Mouse (Mus musculus) embryonic facial prominence, embryonic 15.5 days (tissue): ENCODE results near the gene Myo10. TPM values are rescaled to one million over a fixed set of nuclear protein-coding genes. Genes with fewer than 3 reads are reported as not detected.

Experiments used
- ATAC-seq: fragments of 200-750 bp; cut with Nextera tagmentation; 2 replicates; pipeline ENCODE4 v1.8.0; 2017; ENCODE audit warnings: low read depth, moderate TSS enrichment; ENCODE audit not compliant: insufficient number of reproducible peaks, low FRiP score, low TSS enrichment
- H3K27ac ChIP-seq: fragments of 300-500 bp; sonication (generic); replicated peaks from 2 replicates; pipeline ENCODE4 v1.5.1; 2015; ENCODE audit warnings: mild to moderate bottlenecking, inconsistent platforms
- H3K27me3 ChIP-seq: fragments of 300-500 bp; sonication (generic); 2 replicates; pipeline ENCODE4 v1.6.1; 2015; ENCODE audit warnings: inconsistent platforms
- H3K36me3 ChIP-seq: fragments of 300-500 bp; sonication (generic); 2 replicates; pipeline ENCODE4 v1.6.1; 2015; ENCODE audit warnings: mild to moderate bottlenecking, inconsistent platforms
- H3K4me1 ChIP-seq: fragments of 300-500 bp; sonication (generic); 2 replicates; pipeline ENCODE4 v1.6.1; 2015; ENCODE audit warnings: inconsistent platforms
- H3K4me2 ChIP-seq: fragments of 300-500 bp; sonication (generic); replicated peaks from 2 replicates; pipeline ENCODE4 v1.6.1; 2015; ENCODE audit warnings: mild to moderate bottlenecking, inconsistent platforms
- H3K4me3 ChIP-seq: fragments of 300-500 bp; sonication (generic); replicated peaks from 2 replicates; pipeline ENCODE4 v1.5.1; 2015; ENCODE audit warnings: mild to moderate bottlenecking, inconsistent platforms
- H3K9ac ChIP-seq: fragments of 300-500 bp; sonication (generic); 2 replicates; pipeline ENCODE4 v1.6.1; 2015; ENCODE audit warnings: inconsistent platforms
- H3K9me3 ChIP-seq: fragments of 300-500 bp; sonication (generic); replicated peaks from 2 replicates; pipeline ENCODE4 v1.6.1; 2016; ENCODE audit warnings: inconsistent platforms
- WGBS: fragments of 180-500 bp; shearing (Covaris S2); methylation state at CpG from one replicate; pipeline ENCODE4 v1.1.7; 2015; 5-methylcytosine and 5-hydroxymethylcytosine counted together
- polyA plus RNA-seq: library from polyadenylated mRNA; unstranded; fragments of >200 nt; fragmentation: Nextera tagmentation; extraction: Ambion mirVana; gene quantifications from 2 replicates; pipeline ENCODE4 v1.2.1, GENCODE M21; 2015

Gene Myo10
- polyA plus RNA-seq, 1 experiment from 2014 or later: 34.0 TPM

DNA sequence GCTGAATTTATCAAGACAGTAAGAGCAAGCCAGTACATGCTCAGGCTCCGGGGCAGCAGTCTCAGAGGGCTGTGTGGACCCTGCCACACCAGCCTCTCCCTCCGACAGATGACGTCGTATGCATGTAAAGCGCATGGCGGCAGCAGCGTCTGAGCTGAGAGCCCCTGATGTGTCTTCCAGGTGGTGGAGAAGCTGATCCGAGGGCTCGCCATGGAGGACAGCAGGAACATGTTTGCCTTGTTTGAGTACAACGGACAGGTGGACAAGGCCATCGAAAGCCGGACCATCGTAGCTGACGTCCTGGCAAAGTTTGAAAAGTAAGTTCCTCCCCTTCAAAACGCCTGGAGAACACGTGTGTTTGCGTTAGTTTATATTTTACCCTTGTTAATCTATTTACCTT is 184.0 kb downstream of the Myo10 start:
- Histone ChIP-seq H3K9ac (no peak overlapping the region), H3K27me3 (no peaks in the 10 kb centered on the region), H3K4me1 (0 out of 2 replicates have a peak, but pooled peaks cover 3% of the 10 kb centered on the region), H3K36me3 (peaks cover 91% of the 10 kb centered on the region), H3K27ac (no peak overlapping the region), H3K4me3 (no peak overlapping the region), H3K9me3 (no peaks in the 10 kb centered on the region), H3K4me2 (no peak overlapping the region)
- 84% methylated on average over 17 of the region's 17 CpGs for WGBS
- no peak for ATAC-seq

DNA sequence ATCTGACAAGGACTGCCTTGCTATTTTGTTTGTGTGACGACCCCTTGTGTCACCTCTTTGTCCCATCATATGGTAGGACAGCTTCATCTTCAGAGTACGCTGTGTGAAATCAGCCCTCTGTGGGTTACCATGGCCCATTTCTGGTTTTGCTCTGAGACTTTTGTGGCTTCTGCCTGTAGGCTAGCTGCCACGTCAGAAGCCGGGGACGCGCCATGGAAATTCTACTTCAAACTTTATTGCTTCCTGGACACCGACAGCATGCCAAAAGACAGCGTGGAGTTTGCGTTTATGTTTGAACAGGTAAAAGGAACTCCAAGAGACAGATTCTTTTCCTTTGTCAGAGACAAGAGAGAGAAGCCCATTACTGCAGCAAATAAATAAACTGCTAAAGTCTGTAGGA is 184.6 kb downstream of the Myo10 start:
- Histone ChIP-seq H3K4me1 (0 out of 2 replicates have a peak, but pooled peaks cover 3% of the 10 kb centered on the region), H3K27me3 (no peaks in the 10 kb centered on the region), H3K4me3 (no peak overlapping the region), H3K4me2 (no peak overlapping the region), H3K27ac (no peak overlapping the region), H3K36me3 (peaks cover 92% of the 10 kb centered on the region), H3K9me3 (no peaks in the 10 kb centered on the region), H3K9ac (no peak overlapping the region)
- no peak for ATAC-seq
- 85% methylated on average over 9 of the region's 9 CpGs for WGBS

DNA sequence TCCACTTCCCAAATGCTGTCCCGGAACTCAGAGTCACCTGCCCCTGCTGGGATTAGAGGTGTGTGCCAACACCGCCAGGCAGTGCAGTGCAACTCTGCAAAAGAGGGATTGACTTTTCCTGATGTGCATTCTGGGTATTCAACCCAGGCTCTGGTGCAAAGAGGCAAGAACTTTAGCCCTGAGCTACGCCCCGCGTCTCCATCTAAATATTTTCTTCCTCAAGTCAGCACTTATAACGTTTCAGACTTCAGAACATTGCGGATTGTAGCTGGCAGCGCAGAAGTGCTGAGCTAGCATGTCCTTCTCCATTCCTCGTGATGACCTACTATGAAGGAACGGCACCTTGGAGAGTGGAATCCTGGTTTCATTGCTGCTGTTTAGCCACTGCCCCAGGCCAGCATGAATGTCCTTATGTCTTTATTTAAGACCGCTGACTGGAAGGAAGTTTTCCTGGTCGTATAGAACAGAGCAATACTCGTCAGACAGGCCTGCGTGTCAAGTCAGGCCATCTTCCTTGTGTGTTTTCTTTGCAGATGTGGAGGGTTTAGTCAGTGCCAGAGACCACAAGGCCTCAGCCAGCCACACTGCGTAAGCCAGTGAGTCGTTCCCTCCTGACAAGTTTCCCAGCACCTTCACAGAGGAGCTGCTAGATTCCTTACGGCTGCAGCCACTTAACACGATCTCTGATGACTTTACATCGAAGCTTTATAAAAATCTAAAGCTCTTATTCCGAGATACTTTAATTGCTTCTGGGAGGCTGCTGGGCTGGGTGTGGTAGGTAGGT is 186.5 kb downstream of the Myo10 start:
- no peak overlapping the region for H3K4me3 ChIP-seq
- H3K36me3 ChIP-seq: peaks cover 87% of the 10 kb centered on the region
- no peak overlapping the region for H3K27ac ChIP-seq
- H3K4me1 ChIP-seq: 0 out of 2 replicates have a peak, but pooled peaks cover 3% of the 10 kb centered on the region
- WGBS: 78% methylated on average over 20 of the region's 20 CpGs
- H3K27me3 ChIP-seq: no peaks in the 10 kb centered on the region
- no peaks in the 10 kb centered on the region for H3K9me3 ChIP-seq
- no peak overlapping the region for H3K9ac ChIP-seq
- ATAC-seq: no peak
- H3K4me2 ChIP-seq: no peak overlapping the region

DNA sequence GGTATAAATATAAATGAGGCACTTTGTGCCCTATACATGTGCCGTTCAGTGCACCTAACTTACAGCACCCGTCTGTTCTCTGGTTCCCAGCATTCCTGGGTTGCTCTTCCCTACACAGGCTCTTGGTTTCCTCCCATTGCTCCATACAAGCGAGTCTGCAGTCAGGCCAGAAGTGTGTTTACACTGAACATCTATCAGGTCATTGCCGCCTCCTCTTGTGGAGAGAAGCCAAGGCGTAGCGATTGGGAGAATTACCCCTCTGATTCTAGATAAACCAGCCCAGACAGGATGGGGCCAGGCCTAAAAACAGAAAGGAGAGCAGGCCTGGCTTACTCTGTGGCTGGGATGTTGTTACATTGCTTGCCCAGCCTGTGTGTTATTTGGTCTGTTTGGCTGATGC is 187.3 kb downstream of the Myo10 start:
- Histone ChIP-seq H3K9me3 (no peaks in the 10 kb centered on the region), H3K36me3 (peaks cover 86% of the 10 kb centered on the region), H3K27me3 (no peaks in the 10 kb centered on the region), H3K27ac (no peak overlapping the region), H3K4me3 (no peak overlapping the region), H3K4me1 (0 out of 2 replicates have a peak, but pooled peaks cover 3% of the 10 kb centered on the region), H3K9ac (no peak overlapping the region), H3K4me2 (no peak overlapping the region)
- ATAC-seq: no peak
- 78% methylated on average over 6 of the region's 6 CpGs for WGBS

DNA sequence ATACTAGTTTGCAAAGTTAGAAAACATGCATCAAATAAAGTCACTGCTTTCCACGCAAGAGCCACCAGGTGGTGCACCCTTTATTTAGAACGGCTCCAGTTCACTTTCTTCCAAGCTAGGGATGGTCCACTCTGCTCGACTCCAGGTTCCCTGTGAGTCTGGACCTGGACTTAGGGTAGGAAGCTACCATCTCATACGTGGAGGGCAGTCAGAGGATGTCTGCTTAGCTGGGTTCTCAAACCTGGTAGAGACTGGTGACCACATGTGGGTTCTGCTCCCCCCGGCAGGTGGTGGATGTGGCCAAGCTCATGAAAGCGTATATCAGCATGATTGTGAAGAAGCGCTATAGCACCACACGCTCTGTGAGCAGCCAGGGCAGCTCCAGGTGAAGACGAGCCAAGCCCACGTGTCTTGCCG is 189.5 kb downstream of the Myo10 start:
- no peaks in the 10 kb centered on the region for H3K27me3 ChIP-seq
- H3K9ac ChIP-seq: no peak overlapping the region
- H3K9me3 ChIP-seq: 0 out of 2 replicates have a peak, but pooled peaks cover 5% of the 10 kb centered on the region
- 0 out of 2 replicates have a peak, but pooled peaks cover 3% of the 10 kb centered on the region for H3K4me1 ChIP-seq
- H3K4me3 ChIP-seq: no peak overlapping the region
- 85% methylated on average over 11 of the region's 11 CpGs for WGBS
- no peak overlapping the region for H3K4me2 ChIP-seq
- no peak for ATAC-seq
- no peak overlapping the region for H3K27ac ChIP-seq
- H3K36me3 ChIP-seq: peaks cover 76% of the 10 kb centered on the region

DNA sequence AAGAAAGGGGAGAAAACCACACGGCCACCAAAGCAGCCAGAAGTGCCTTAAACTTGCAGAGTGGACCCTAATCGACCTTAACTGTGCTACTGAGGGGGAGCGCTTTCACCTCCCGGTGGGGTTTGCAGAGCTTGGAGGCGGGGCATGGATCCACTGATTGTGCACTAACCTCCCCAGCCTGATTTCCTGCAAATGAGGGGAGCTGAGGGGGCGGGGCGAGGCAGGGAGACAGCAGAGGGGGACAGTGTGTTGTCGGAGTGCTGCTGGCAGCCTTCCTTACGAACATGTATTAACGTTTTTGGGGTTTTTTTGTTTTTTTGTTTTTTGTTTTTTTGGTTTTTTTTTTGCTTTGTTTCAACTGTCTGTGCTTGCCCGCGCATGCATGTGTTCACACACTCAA is 190.2 kb downstream of the Myo10 start:
- H3K4me3 ChIP-seq: no peak overlapping the region
- no peak overlapping the region for H3K27ac ChIP-seq
- H3K9me3 ChIP-seq: 0 out of 2 replicates have a peak, but pooled peaks cover 5% of the 10 kb centered on the region
- H3K27me3 ChIP-seq: no peaks in the 10 kb centered on the region
- 0 out of 2 replicates have a peak, but pooled peaks cover 3% of the 10 kb centered on the region for H3K4me1 ChIP-seq
- no peak overlapping the region for H3K4me2 ChIP-seq
- H3K9ac ChIP-seq: no peak overlapping the region
- WGBS: 68% methylated on average over 12 of the region's 12 CpGs
- ATAC-seq: no peak
- H3K36me3 ChIP-seq: peaks cover 70% of the 10 kb centered on the region

DNA sequence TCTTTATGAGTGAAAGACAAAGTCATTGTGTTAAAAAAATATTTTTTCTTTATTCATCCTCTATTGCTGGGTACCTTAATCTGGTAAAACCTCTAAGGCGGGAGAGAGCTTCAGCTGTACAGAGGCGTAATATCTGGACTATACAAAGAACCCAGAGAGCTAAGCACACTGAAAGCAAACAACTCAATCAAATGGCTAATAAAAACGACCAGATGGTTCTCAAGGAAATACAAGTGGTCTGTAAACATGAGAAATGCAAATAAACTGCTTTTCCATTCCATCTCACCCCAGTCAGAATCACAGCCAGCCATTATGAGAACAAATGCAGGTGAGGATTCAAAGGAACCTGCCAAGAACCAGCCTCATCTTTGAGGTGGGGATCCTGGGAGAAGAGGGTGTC is 192.2 kb downstream of the Myo10 start:
- Histone ChIP-seq H3K4me2 (no peak overlapping the region), H3K9me3 (0 out of 2 replicates have a peak, but pooled peaks cover 5% of the 10 kb centered on the region), H3K9ac (no peak overlapping the region), H3K4me1 (no peaks in the 10 kb centered on the region), H3K36me3 (peaks cover 49% of the 10 kb centered on the region), H3K27ac (no peak overlapping the region), H3K27me3 (no peaks in the 10 kb centered on the region), H3K4me3 (no peak overlapping the region)
- 90% methylated on average over 3 of the region's 3 CpGs for WGBS
- no peak for ATAC-seq

DNA sequence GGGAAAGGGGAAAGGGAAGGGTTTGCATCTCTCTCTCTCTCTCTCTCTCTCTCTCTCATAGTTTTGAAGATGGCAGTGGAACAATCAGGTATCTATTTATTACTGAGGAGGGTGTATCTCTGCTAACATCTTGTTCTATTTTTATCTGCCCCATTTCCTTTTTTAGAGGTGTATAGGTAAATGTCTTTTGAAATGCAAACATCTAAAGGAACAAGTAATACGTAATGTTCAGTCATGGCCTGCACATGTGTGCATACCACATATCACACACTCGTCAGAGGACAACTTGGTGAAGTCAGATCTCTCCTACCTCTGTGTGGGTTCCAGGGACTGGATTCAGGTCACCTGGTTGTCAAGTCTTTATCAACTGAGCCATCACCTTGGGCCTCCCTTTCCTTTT is 194.9 kb downstream of the Myo10 start:
- ATAC-seq: no peak
- H3K9ac ChIP-seq: no peak overlapping the region
- H3K4me2 ChIP-seq: no peak overlapping the region
- H3K36me3 ChIP-seq: peaks cover 24% of the 10 kb centered on the region
- H3K4me1 ChIP-seq: no peaks in the 10 kb centered on the region
- H3K4me3 ChIP-seq: no peak overlapping the region
- 82% methylated on average over 2 of the region's 2 CpGs for WGBS
- no peak overlapping the region for H3K27ac ChIP-seq
- H3K27me3 ChIP-seq: no peaks in the 10 kb centered on the region
- 0 out of 2 replicates have a peak, but pooled peaks cover 5% of the 10 kb centered on the region for H3K9me3 ChIP-seq

DNA sequence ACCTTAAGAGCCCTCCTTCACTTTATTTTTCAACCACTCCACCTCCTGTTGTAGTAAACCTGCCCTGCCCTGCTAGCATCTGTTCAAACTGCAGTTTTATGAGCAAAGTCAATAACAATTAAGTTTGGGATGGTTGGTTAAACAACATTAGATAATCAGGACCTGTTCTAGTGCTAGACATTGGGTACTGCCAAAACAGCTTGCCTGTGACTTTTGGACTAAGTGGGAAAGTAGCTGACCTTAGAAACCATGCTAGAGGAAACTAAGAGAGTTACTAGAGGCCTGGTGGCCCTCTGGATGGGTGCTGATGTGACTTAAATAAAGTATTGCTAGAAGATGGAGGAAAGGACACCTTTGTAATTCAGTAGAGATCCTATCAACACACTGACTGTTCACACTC is 199.7 kb downstream of the Myo10 start:
- Histone ChIP-seq H3K9ac (no peak overlapping the region), H3K27ac (no peak overlapping the region), H3K4me1 (no peaks in the 10 kb centered on the region), H3K9me3 (no peaks in the 10 kb centered on the region), H3K27me3 (no peaks in the 10 kb centered on the region), H3K4me2 (no peak overlapping the region), H3K4me3 (no peak overlapping the region), H3K36me3 (no peaks in the 10 kb centered on the region)
- no peak for ATAC-seq

DNA sequence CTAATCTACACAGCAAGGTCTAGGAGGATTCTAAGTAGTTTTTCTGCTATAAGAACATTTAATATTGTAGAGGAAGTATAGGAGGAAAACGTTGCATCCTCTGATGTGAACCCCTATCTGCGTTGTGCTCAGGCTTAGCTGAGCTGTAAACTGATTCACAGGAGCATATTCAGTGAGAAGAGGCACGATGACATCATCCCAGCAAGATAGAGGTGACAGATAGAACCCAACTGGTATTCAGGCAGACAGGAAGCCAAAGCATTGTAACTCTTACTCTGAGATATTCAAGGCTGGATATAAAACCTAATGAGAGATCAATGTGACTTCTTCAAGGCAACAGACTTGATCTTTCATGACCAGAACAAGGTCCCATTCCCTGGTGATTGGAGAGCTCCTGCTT is 200.3 kb downstream of the Myo10 start:
- Histone ChIP-seq H3K9ac (no peak overlapping the region), H3K27ac (no peak overlapping the region), H3K4me2 (no peak overlapping the region), H3K36me3 (no peaks in the 10 kb centered on the region), H3K4me1 (no peaks in the 10 kb centered on the region), H3K4me3 (no peak overlapping the region), H3K9me3 (no peaks in the 10 kb centered on the region), H3K27me3 (no peaks in the 10 kb centered on the region)
- WGBS: 57% methylated on average over 3 of the region's 3 CpGs
- no peak for ATAC-seq

DNA sequence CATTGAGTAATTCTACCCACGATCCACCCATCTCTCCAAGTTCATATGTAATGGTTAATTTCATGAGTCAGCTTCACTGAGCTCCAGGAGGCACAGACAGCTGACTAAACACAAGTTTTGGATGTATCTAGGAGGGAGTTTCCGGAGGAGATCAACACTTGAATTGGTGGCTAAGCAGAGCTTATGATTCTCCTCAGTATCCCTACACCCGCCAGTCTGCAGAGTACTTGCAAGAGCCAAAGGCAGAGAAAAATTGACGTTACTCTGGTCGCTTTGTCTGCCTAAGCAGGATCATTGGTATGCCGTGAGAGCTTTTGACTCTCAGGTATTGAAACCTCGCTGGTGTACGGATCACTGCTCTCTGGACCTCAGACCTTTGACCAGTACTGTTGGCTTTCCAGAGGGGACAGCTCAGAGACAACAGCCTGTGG is 204.2 kb downstream of the Myo10 start:
- Histone ChIP-seq H3K27ac (no peak overlapping the region), H3K4me3 (no peak overlapping the region), H3K9me3 (no peaks in the 10 kb centered on the region), H3K36me3 (no peaks in the 10 kb centered on the region), H3K9ac (no peak overlapping the region), H3K27me3 (no peaks in the 10 kb centered on the region), H3K4me2 (no peak overlapping the region), H3K4me1 (no peaks in the 10 kb centered on the region)
- no peak for ATAC-seq
- 82% methylated on average over 8 of the region's 8 CpGs for WGBS

DNA sequence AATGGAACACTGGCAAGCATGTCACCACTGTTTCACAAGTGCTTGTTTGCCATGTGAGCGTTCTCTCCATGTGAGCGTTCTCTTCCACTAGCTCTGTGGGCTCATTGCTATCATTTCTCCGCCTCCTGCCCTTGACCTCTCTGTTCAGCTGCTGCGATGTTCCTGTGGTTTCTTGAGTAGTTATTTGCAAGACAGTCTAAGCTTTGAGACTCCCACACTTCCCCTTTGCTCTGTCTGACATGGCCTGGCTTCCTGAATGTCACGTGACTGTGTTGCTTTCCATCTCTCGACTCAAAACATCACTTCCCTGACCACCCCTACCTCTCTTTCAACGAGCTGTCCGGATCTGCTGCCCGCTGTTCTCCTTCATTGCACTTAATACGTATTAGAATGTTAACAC is 206.1 kb downstream of the Myo10 start:
- ATAC-seq: no peak

More for the DNA sequence above, 206.1 kb downstream of the Myo10 start:
- no peak overlapping the region for H3K9ac ChIP-seq
- no peaks in the 10 kb centered on the region for H3K27me3 ChIP-seq
- H3K27ac ChIP-seq: no peak overlapping the region
- no peaks in the 10 kb centered on the region for H3K36me3 ChIP-seq
- H3K4me2 ChIP-seq: no peak overlapping the region
- no peaks in the 10 kb centered on the region for H3K9me3 ChIP-seq
- 75% methylated on average over 10 of the region's 10 CpGs for WGBS
- no peak overlapping the region for H3K4me3 ChIP-seq
- H3K4me1 ChIP-seq: no peaks in the 10 kb centered on the region
